Mouse (Mus musculus) neural tube, embryonic 14.5 days (tissue): Measurements from ENCODE around the gene Rps19bp1. TPM values are rescaled to one million over a fixed set of nuclear protein-coding genes. Genes with fewer than 3 reads are reported as not detected.

Experiments used
- ATAC-seq: fragments of 200-750 bp; cut with Nextera tagmentation; 2 replicates; pipeline ENCODE4 v1.8.0; 2017; ENCODE audit warnings: low read depth, mild to moderate bottlenecking, moderate TSS enrichment, moderate library complexity
- H3K27ac ChIP-seq: fragments of 300-500 bp; sonication (generic); 2 replicates; pipeline ENCODE4 v1.5.1; 2014; ENCODE audit warnings: low read depth, mild to moderate bottlenecking, control low read depth, low read length, moderate library complexity, mixed read lengths
- H3K27me3 ChIP-seq: fragments of 300-500 bp; sonication (generic); 2 replicates; pipeline ENCODE4 v1.6.1; 2014; ENCODE audit warnings: low read length; ENCODE audit not compliant: control insufficient read depth, insufficient read depth
- H3K36me3 ChIP-seq: fragments of 300-500 bp; sonication (generic); 2 replicates; pipeline ENCODE4 v1.6.1; 2014; ENCODE audit warnings: low read length, mixed read lengths; ENCODE audit not compliant: control insufficient read depth, insufficient read depth
- H3K4me1 ChIP-seq: fragments of 300-500 bp; sonication (generic); 2 replicates; pipeline ENCODE4 v1.6.1; 2014; ENCODE audit warnings: low read length; ENCODE audit not compliant: control insufficient read depth, insufficient read depth
- H3K4me2 ChIP-seq: fragments of 300-500 bp; sonication (generic); 2 replicates; pipeline ENCODE4 v1.6.1; 2014; ENCODE audit warnings: mild to moderate bottlenecking, low read depth, low read length, control low read depth
- H3K4me3 ChIP-seq: fragments of 300-500 bp; sonication (generic); 2 replicates; pipeline ENCODE4 v1.5.1; 2014; ENCODE audit warnings: low read depth, low read length, control low read depth, mixed read lengths
- H3K9ac ChIP-seq: fragments of 300-500 bp; sonication (generic); replicated peaks from 2 replicates; pipeline ENCODE4 v1.6.1; 2014; ENCODE audit warnings: low read depth, mild to moderate bottlenecking, control low read depth, low read length, mixed read lengths
- H3K9me3 ChIP-seq: fragments of 300-500 bp; sonication (generic); 2 replicates; pipeline ENCODE4 v1.6.1; 2016; ENCODE audit warnings: low read length; ENCODE audit not compliant: control insufficient read depth
- WGBS: fragments of 180-500 bp; shearing (Covaris S2); extraction: QIAGEN DNeasy Blood & Tissue Kit; methylation state at CpG from one replicate; pipeline ENCODE4 v1.1.7; 2014; 5-methylcytosine and 5-hydroxymethylcytosine counted together
- polyA plus RNA-seq: library from polyadenylated mRNA; unstranded; fragments of >200 nt; fragmentation: Nextera tagmentation; extraction: Ambion mirVana; gene quantifications from 2 replicates; pipeline ENCODE4 v1.2.1, GENCODE M21; 2014

The Rps19bp1 gene
- polyA plus RNA-seq, 1 experiment from 2014 or later, result 84.0 TPM

DNA sequence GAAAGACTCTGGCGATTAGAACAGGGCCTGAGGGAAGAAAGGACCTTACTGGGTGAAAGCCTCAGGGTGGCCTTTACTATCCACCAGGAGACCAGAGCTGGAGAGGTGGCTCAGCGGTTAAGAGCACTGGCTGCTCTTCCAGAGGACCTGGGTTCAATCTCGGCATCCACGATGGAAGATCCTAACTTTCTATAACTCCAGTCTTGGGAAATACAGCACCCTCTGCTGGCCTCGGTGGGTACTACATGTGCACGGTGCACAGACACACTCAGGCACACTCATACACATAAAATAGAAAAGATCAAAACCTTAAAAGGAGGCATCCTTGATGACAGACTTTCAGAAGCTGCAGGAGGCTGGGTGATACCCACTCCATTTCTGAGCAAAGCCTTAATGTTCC, 16.5 kb upstream of the Rps19bp1 start:
- H3K27me3 ChIP-seq, result peaks cover under 1% of the 10 kb centered on the region; the same call in 1 of the 2 replicates
- no peak overlapping the region for H3K27ac ChIP-seq
- no peak overlapping the region for H3K4me2 ChIP-seq
- no peak overlapping the region for H3K4me3 ChIP-seq
- H3K9ac ChIP-seq, result no peak overlapping the region
- no peaks in the 10 kb centered on the region for H3K36me3 ChIP-seq
- no peaks in the 10 kb centered on the region for H3K9me3 ChIP-seq
- no peaks in the 10 kb centered on the region for H3K4me1 ChIP-seq
- ATAC-seq, result no peak
- WGBS, result 30% methylated on average over 6 of the region's 6 CpGs

- Histone ChIP-seq H3K9me3 (no peaks in the 10 kb centered on the region), H3K9ac (no peak overlapping the region), H3K4me1 (no peaks in the 10 kb centered on the region), H3K36me3 (no peaks in the 10 kb centered on the region), H3K4me2 (no peak overlapping the region), H3K4me3 (no peak overlapping the region), H3K27ac (no peak overlapping the region), H3K27me3 (no peaks in the 10 kb centered on the region; the same call in 1 of the 2 replicates)
- no peak for ATAC-seq
- WGBS, result 92% methylated on average over 2 of the region's 2 CpGs
Observed at GRCm38 (mm10) chr15:80279053-80279452, 14.9 kb upstream of the Rps19bp1 start.

DNA sequence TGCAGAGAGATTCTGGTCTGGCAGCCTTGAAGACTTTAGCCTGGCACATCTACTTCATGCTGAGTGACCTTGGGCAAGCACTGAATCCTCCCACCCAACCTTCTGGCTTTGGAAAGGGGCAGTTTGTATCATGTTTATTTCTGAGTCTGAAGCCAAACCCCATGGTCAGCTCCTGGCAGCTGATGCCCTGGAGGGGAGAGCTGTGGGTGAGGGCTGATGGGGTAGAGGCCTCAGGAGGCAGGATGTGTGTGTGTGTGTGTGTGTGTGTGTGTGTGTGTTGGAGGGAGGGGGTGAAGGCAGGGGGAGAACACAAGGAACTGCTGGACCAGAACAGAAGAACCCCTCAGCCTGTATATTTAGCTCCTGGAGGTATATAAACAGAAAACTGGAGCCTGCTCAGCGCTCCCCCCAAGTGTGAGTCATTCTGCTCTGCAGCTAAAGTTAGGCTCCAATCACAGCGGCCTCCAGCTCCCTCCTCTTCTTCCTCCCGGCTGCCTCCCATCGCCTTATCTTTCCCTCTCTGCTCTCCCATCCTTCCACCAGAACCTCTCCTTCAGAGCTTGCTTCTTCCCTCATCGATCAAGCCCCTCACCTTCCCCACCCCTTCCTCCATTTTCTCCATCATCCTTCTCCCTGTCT, 14.1 kb upstream of the Rps19bp1 start:
- no peak overlapping the region for H3K4me2 ChIP-seq
- 63% methylated on average over 5 of the region's 5 CpGs for WGBS
- ATAC-seq, result no peak
- no peak overlapping the region for H3K4me3 ChIP-seq
- H3K4me1 ChIP-seq, result no peaks in the 10 kb centered on the region
- no peaks in the 10 kb centered on the region for H3K36me3 ChIP-seq
- no peaks in the 10 kb centered on the region; the same call in 1 of the 2 replicates for H3K27me3 ChIP-seq
- H3K9me3 ChIP-seq, result no peaks in the 10 kb centered on the region
- no peak overlapping the region for H3K27ac ChIP-seq
- H3K9ac ChIP-seq, result no peak overlapping the region

DNA sequence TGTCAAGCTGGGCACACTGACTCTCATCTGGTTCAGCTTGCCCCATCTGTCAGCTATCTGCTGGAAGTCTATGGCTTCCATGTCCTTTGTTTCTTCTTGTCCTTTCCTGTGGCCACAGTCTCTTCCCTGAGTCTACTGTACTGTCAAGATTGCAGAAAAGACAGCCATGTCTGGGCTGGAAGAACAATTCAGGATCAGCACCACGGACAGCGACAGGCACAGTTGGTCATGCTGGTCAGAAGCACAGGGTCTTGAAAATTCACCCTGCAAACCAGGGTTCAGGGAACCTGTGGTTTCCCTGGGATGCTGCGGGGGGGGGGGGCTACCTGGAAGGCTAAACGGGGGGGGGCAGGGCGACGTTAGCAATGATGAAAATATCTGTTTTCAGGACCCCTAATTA, 13.5 kb upstream of the Rps19bp1 start:
- no peak overlapping the region for H3K27ac ChIP-seq
- H3K4me2 ChIP-seq, result no peak overlapping the region
- no peak overlapping the region for H3K4me3 ChIP-seq
- no peaks in the 10 kb centered on the region for H3K4me1 ChIP-seq
- H3K9me3 ChIP-seq, result no peaks in the 10 kb centered on the region
- no peaks in the 10 kb centered on the region; the same call in 1 of the 2 replicates for H3K27me3 ChIP-seq
- 2% methylated on average over 6 of the region's 6 CpGs for WGBS
- ATAC-seq, result no peak
- H3K9ac ChIP-seq, result no peak overlapping the region
- H3K36me3 ChIP-seq, result no peaks in the 10 kb centered on the region

DNA sequence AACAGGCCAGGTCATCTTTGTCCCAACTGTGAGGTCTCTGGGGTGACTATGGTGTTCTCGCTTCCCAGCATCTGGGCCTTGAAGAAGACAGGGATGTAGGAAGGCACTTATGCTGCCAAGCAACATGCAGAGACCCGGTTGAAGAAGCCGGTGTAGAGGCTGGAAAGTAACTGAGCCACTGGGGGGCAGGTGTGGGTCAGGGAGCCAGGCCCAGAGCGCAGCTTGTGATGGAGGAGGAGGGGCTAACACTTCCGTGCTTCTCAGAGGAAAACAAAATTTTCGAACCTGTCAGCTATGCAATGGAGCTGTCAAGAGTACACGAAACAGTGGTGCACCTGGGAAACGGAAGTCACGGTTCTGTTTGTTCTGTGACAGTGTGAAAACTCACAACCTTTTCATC, 13.0 kb upstream of the Rps19bp1 start:
- WGBS, result 47% methylated on average over 9 of the region's 9 CpGs
- no peak overlapping the region for H3K4me3 ChIP-seq
- no peak overlapping the region for H3K27ac ChIP-seq
- no peaks in the 10 kb centered on the region for H3K9me3 ChIP-seq
- ATAC-seq, result no peak
- H3K9ac ChIP-seq, result no peak overlapping the region
- no peak overlapping the region for H3K4me2 ChIP-seq
- H3K27me3 ChIP-seq, result no peaks in the 10 kb centered on the region; the same call in 1 of the 2 replicates
- no peaks in the 10 kb centered on the region; the same call in 1 of the 2 replicates for H3K4me1 ChIP-seq
- no peaks in the 10 kb centered on the region for H3K36me3 ChIP-seq

GRCm38 (mm10) chr15:80271858-80272396, 7.8 kb upstream of the Rps19bp1 start:
- Histone ChIP-seq H3K4me2 (no peak overlapping the region), H3K27me3 (no peaks in the 10 kb centered on the region), H3K36me3 (no peaks in the 10 kb centered on the region), H3K27ac (no peak overlapping the region), H3K9me3 (no peaks in the 10 kb centered on the region), H3K9ac (no peak overlapping the region), H3K4me1 (no peaks in the 10 kb centered on the region; the same call in 1 of the 2 replicates), H3K4me3 (no peak overlapping the region)
- no peak for ATAC-seq
- WGBS, result 48% methylated on average over 3 of the region's 3 CpGs

- ATAC-seq, result no peak
- H3K27me3 ChIP-seq, result no peaks in the 10 kb centered on the region
- WGBS, result 0% methylated on average over 2 of the region's 2 CpGs
Observed at GRCm38 (mm10) chr15:80266281-80266680, 2.2 kb upstream of the Rps19bp1 start.

DNA sequence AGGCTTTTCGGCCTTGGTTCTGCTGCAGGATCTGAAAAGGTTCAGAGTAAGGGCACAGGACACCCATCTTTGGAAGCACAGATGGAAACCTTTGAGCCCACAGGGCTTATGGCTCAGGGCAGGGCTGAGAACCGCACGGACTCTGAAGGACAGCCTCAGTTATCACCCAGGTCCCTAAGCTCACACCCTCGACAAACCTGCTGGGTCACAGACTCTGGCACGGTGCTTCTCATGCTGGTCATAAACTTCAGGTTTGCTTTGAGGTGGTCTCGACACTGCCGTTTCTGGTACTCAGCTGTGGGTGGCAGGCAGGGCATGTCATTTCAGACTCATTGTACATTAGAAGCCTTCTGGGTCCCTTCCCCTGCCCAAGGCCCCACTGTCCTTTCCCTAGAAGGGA, 3.0 kb downstream of the Rps19bp1 start:
- Histone ChIP-seq H3K9ac (no peak overlapping the region), H3K27ac (no peak overlapping the region), H3K36me3 (peaks cover 26% of the 10 kb centered on the region), H3K9me3 (no peaks in the 10 kb centered on the region), H3K4me3 (no peak overlapping the region), H3K4me1 (peaks cover 24% of the 10 kb centered on the region), H3K27me3 (no peaks in the 10 kb centered on the region), H3K4me2 (no peak overlapping the region)
- WGBS, result 83% methylated on average over 7 of the region's 7 CpGs
- no peak for ATAC-seq

More at GRCm38 (mm10) chr15:80266281-80266680, 2.2 kb upstream of the Rps19bp1 start:
- no peaks in the 10 kb centered on the region for H3K36me3 ChIP-seq
- H3K4me3 ChIP-seq, result no peak overlapping the region
- H3K4me1 ChIP-seq, result peaks cover 7% of the 10 kb centered on the region; the same call in 1 of the 2 replicates
- no peak overlapping the region for H3K4me2 ChIP-seq
- no peaks in the 10 kb centered on the region for H3K9me3 ChIP-seq
- H3K27ac ChIP-seq, result no peak overlapping the region
- H3K9ac ChIP-seq, result no peak overlapping the region

DNA sequence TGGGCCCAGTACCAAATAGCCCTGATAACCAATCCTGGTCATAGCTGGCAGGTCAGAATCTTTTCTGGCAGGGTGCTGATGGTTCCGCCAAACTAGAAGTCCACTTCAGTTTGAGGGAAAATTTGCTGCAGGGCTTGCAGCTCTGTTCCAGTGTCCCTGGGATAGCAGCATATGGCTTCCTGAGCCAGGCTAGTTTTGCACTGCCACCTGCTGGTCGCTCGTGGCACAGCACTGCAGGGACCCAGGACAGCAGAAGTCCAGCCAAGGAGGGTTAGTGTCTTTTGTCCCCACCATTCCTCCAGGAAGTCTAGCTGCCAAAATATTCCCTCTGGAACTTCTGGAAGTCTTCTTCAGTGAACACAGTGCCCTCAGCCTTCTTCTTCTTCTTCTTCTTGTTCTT, 3.4 kb downstream of the Rps19bp1 start:
- Histone ChIP-seq H3K9me3 (no peaks in the 10 kb centered on the region), H3K4me1 (peaks cover 24% of the 10 kb centered on the region)

More for the DNA sequence above, 3.4 kb downstream of the Rps19bp1 start:
- Histone ChIP-seq H3K9ac (no peak overlapping the region), H3K36me3 (peaks cover 26% of the 10 kb centered on the region), H3K27ac (no peak overlapping the region), H3K27me3 (peaks cover under 1% of the 10 kb centered on the region; the same call in 1 of the 2 replicates), H3K4me2 (no peak overlapping the region), H3K4me3 (no peak overlapping the region)
- no peak for ATAC-seq
- WGBS, result 13% methylated on average over 3 of the region's 3 CpGs
